Mouse (Mus musculus) MEL (cell line): Measurements from ENCODE around the gene Gm26938. TPM values are rescaled to one million over a fixed set of nuclear protein-coding genes. Genes with fewer than 3 reads are reported as not detected.

Experiments
- DNase-seq: peaks from one replicate; pipeline ENCODE4 v3.0.0; 2011; ENCODE audit warnings: low read depth, low spot score
- H3K27ac ChIP-seq: 2 replicates; pipeline ENCODE4 v1.5.1; 2012; ENCODE audit warnings: low read depth, mild to moderate bottlenecking, control low read depth, low read length, moderate library complexity; ENCODE audit not compliant: control insufficient read depth
- H3K27me3 ChIP-seq, 2 experiments: fragments of 150-350 bp in 1 of 2; sonication (generic) in 1 of 2; 2 replicates each; pipeline ENCODE4 v1.6.1; 2012; ENCODE audit warnings: low read length in 2 of 2, mild to moderate bottlenecking in 2 of 2, improper control_type of control experiment in 1 of 2, moderate library complexity in 1 of 2; ENCODE audit not compliant: insufficient read depth in 2 of 2, control insufficient read depth in 1 of 2
- H3K36me3 ChIP-seq, 2 experiments: 2 replicates each; pipeline ENCODE4 v1.6.1; 2012 to 2014; ENCODE audit warnings: low read length in 2 of 2, improper control_type of control experiment in 1 of 2, inconsistent platforms in 1 of 2, mild to moderate bottlenecking in 1 of 2; ENCODE audit not compliant: insufficient read depth in 2 of 2, control insufficient read depth in 1 of 2
- H3K4me1 ChIP-seq, 2 experiments: fragments of 150-350 bp in 1 of 2; sonication (generic) in 1 of 2; 2 replicates each; pipeline ENCODE4 v1.6.1; 2012; ENCODE audit warnings: low read length in 2 of 2, improper control_type of control experiment in 1 of 2, mild to moderate bottlenecking in 1 of 2; ENCODE audit not compliant: insufficient read depth in 2 of 2, control insufficient read depth in 1 of 2
- H3K4me3 ChIP-seq, 2 experiments: fragments of 150-350 bp in 1 of 2; sonication (generic) in 1 of 2; 2 replicates each; pipeline ENCODE4 v1.5.1; 2012; ENCODE audit warnings: low read depth in 2 of 2, low read length in 2 of 2, mild to moderate bottlenecking in 2 of 2, moderate library complexity in 2 of 2, control low read depth in 1 of 2, improper control_type of control experiment in 1 of 2; ENCODE audit not compliant: control insufficient read depth in 1 of 2, insufficient read depth in 1 of 2
- H3K79me2 ChIP-seq: 2 replicates; pipeline ENCODE4 v1.6.1; 2012; ENCODE audit warnings: mild to moderate bottlenecking, low read length, moderate library complexity; ENCODE audit not compliant: control insufficient read depth, poor library complexity, insufficient read depth
- H3K9ac ChIP-seq: 2 replicates; pipeline ENCODE4 v1.6.1; 2012; ENCODE audit warnings: low read depth, mild to moderate bottlenecking, control low read depth, low read length, moderate library complexity; ENCODE audit not compliant: control insufficient read depth, poor library complexity, severe bottlenecking
- H3K9me3 ChIP-seq: fragments of 150-350 bp; sonication (generic); replicated peaks from 2 replicates; pipeline ENCODE4 v1.6.1; 2012; ENCODE audit warnings: mild to moderate bottlenecking, low read length, improper control_type of control experiment, moderate library complexity; ENCODE audit not compliant: insufficient read depth
- BHLHE40 ChIP-seq: IDR thresholded peaks from 2 replicates; pipeline ENCODE4 v1.6.1; 2012; ENCODE audit warnings: low read depth, mild to moderate bottlenecking, inconsistent platforms, low read length, improper control_type of control experiment, borderline replicate concordance
- CHD2 ChIP-seq: IDR thresholded peaks from 2 replicates; pipeline ENCODE4 v1.6.1; 2011; ENCODE audit warnings: low read length, improper control_type of control experiment
- ELF1 ChIP-seq: IDR thresholded peaks from 2 replicates; pipeline ENCODE4 v1.6.1; 2014; ENCODE audit warnings: low read depth, mild to moderate bottlenecking, inconsistent platforms, low read length, improper control_type of control experiment, moderate library complexity
- EP300 ChIP-seq, 2 experiments: IDR thresholded peaks; 2 replicates each; pipeline ENCODE4 v1.6.1; 2011; ENCODE audit warnings: improper control_type of control experiment in 2 of 2, low read length in 2 of 2, low read depth in 1 of 2, mild to moderate bottlenecking in 1 of 2
- ETS1 ChIP-seq: IDR thresholded peaks from 2 replicates; pipeline ENCODE4 v1.6.1; 2012; ENCODE audit warnings: low read depth, mild to moderate bottlenecking, inconsistent platforms, low read length, improper control_type of control experiment, moderate library complexity
- GABPA ChIP-seq: IDR thresholded peaks from 2 replicates; pipeline ENCODE4 v1.6.1; 2012; ENCODE audit warnings: low read depth, mild to moderate bottlenecking, inconsistent platforms, low read length, improper control_type of control experiment, moderate library complexity
- GATA1 ChIP-seq: IDR thresholded peaks from 2 replicates; pipeline ENCODE4 v1.6.1; 2011; ENCODE audit warnings: low read depth, low read length, improper control_type of control experiment
- HCFC1 ChIP-seq: IDR thresholded peaks from 2 replicates; pipeline ENCODE4 v1.6.1; 2012; ENCODE audit warnings: low read depth, mild to moderate bottlenecking, inconsistent platforms, low read length, improper control_type of control experiment, moderate library complexity
- KAT2A ChIP-seq: conservative IDR thresholded peaks from 2 replicates; pipeline ENCODE4 v1.6.1; 2012; ENCODE audit warnings: low read depth, low read length, improper control_type of control experiment, inconsistent platforms
- MAX ChIP-seq: IDR thresholded peaks from 2 replicates; pipeline ENCODE4 v1.6.1; 2011; ENCODE audit warnings: low read length, improper control_type of control experiment
- MXI1 ChIP-seq: IDR thresholded peaks from 2 replicates; pipeline ENCODE4 v1.6.1; 2011; ENCODE audit warnings: mild to moderate bottlenecking, low read depth, low read length, improper control_type of control experiment
- MYB ChIP-seq: IDR thresholded peaks from 2 replicates; pipeline ENCODE4 v1.6.1; 2011; ENCODE audit warnings: mild to moderate bottlenecking, low read depth, low read length, improper control_type of control experiment
- MYC ChIP-seq: IDR thresholded peaks from 2 replicates; pipeline ENCODE4 v1.6.1; 2011; ENCODE audit warnings: low read depth, mild to moderate bottlenecking, low read length, improper control_type of control experiment, moderate library complexity
- NELFE ChIP-seq: IDR thresholded peaks from 2 replicates; pipeline ENCODE4 v1.6.1; 2011; ENCODE audit warnings: low read depth, low read length, improper control_type of control experiment
- NRF1 ChIP-seq: IDR thresholded peaks from 2 replicates; pipeline ENCODE4 v1.6.1; 2014; ENCODE audit warnings: low read depth, mild to moderate bottlenecking, inconsistent platforms, low read length, improper control_type of control experiment, moderate library complexity; ENCODE audit not compliant: poor library complexity, insufficient read depth, severe bottlenecking
- SMC3 ChIP-seq: IDR thresholded peaks from 2 replicates; pipeline ENCODE4 v1.6.1; 2011; ENCODE audit warnings: low read depth, low read length, improper control_type of control experiment
- TBP ChIP-seq: IDR thresholded peaks from 2 replicates; pipeline ENCODE4 v1.8.0; 2011; ENCODE audit warnings: low read depth, low read length, improper control_type of control experiment
- TCF12 ChIP-seq: IDR thresholded peaks from 2 replicates; pipeline ENCODE4 v1.6.1; 2014; ENCODE audit warnings: low read depth, mild to moderate bottlenecking, inconsistent platforms, low read length, improper control_type of control experiment, moderate library complexity
- UBTF ChIP-seq: IDR thresholded peaks from 2 replicates; pipeline ENCODE4 v1.6.1; 2012; ENCODE audit warnings: low read depth, mild to moderate bottlenecking, inconsistent platforms, low read length, improper control_type of control experiment, moderate library complexity, borderline replicate concordance; ENCODE audit not compliant: insufficient read depth
- USF2 ChIP-seq, 2 experiments: IDR thresholded peaks; 2 replicates each; pipeline ENCODE4 v1.6.1; 2011 to 2012; ENCODE audit warnings: improper control_type of control experiment in 2 of 2, low read length in 2 of 2, borderline replicate concordance in 1 of 2, inconsistent platforms in 1 of 2, low read depth in 1 of 2, mild to moderate bottlenecking in 1 of 2; ENCODE audit not compliant: insufficient read depth in 1 of 2
- ZC3H11A ChIP-seq: IDR thresholded peaks from 2 replicates; pipeline ENCODE4 v1.6.1; 2012; ENCODE audit warnings: low read depth, mild to moderate bottlenecking, inconsistent platforms, low read length, improper control_type of control experiment
- ZKSCAN1 ChIP-seq: IDR thresholded peaks from 2 replicates; pipeline ENCODE4 v1.6.1; 2012; ENCODE audit warnings: low read depth, mild to moderate bottlenecking, inconsistent platforms, low read length, improper control_type of control experiment, moderate library complexity
- ZMIZ1 ChIP-seq: IDR thresholded peaks from 2 replicates; pipeline ENCODE4 v1.6.1; 2012; ENCODE audit warnings: low read depth, mild to moderate bottlenecking, inconsistent platforms, low read length, improper control_type of control experiment, moderate library complexity
- ZNF384 ChIP-seq: IDR thresholded peaks from 2 replicates; pipeline ENCODE4 v1.6.1; 2012; ENCODE audit warnings: low read depth, mild to moderate bottlenecking, inconsistent platforms, low read length, improper control_type of control experiment
- polyA plus RNA-seq, 2 experiments: library from polyadenylated mRNA; stranded (reverse) in 1 of 2; unstranded in 1 of 2; fragments of >175 nt in 1 of 2; fragments of >200 nt in 1 of 2; gene quantifications; 2 replicates each; pipeline versions ENCODE4 v1.2.1 to v1.2.4; 2012; ENCODE audit warnings: low replicate concordance in 2 of 2, low read depth in 1 of 2; ENCODE audit not compliant: insufficient read length in 2 of 2, insufficient read depth in 1 of 2, missing spikeins in 1 of 2
- total RNA-seq: library from RNA; depleted of rRNA; stranded (reverse); fragments of 300-350 nt; gene quantifications from 2 replicates; pipeline ENCODE4 v1.2.3, GENCODE M21; 2012

Gene Gm26938
- total and polyA plus RNA-seq, 3 experiments, result 0.11 TPM; not detected in 2

DNA sequence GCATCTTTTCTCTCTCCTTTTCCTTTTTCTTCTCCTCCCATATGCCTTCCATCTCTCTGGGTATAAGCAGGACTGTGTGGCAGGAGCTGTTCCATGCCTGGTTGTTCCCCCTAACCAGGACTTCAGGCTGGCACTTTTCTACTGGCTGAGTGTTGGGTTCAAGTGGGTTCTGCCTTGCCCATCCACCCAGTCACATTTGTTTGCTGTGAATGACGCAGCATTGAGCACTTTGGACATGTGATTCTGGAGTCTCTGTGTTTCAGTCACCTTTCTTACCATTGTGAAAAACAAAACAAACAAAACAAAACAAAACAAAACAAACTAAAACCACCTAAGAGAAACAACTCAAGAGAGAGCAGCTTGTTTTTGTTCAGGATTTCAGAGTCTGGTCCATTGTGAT is 45.3 kb upstream of the Gm26938 start:
- Histone ChIP-seq H3K27ac (no peak overlapping the region), H3K4me3 (no peak overlapping the region), H3K79me2 (no peaks in the 10 kb centered on the region), H3K9ac (no peak overlapping the region), H3K4me1 (no peaks in the 10 kb centered on the region), H3K9me3 (no peaks in the 10 kb centered on the region), H3K27me3 (peaks cover 0 to 2% of the 10 kb centered on the region in 2 experiments; a peak in 1 of 4 replicates), H3K36me3 (no peaks in the 10 kb centered on the region)
- no peak for DNase-seq
- TF ChIP-seq HCFC1 (no peak), MAX (no peak), TCF12 (no peak), USF2 (IDR thresholded peaks at IDR 0.05; ENCODE audit: borderline replicate concordance in 1 of 2, insufficient read depth in 1 of 2, low read depth in 1 of 2, low read length in 2 of 2) (no peak), CHD2 (no peak), MYC (no peak), SMC3 (no peak), UBTF (no peak), ZKSCAN1 (no peak), EP300 (IDR thresholded peaks at IDR 0.05; ENCODE audit: low read depth in 1 of 2, low read length in 2 of 2) (no peak), KAT2A (no peak), TBP (no peak)

DNA sequence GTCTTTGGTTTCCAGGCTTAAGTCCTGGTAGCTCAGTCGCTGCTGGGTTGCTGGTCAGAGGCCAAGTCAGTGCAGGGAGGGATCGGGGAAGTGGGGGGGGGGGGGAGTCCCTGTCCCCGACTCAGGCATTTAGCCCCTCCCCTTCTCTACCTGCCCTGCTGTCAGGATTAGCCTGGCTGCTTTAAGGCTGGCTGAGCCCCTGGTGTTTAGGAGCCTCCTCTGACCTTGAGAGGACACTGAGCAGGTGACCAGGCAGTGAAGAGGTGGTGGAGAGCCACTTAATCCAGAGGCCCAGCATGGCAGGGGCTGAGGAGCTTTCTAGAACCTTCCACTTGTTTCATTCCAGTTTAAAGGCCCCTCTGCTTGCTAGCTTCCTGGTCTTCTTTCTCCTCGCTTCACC is 44.7 kb upstream of the Gm26938 start:
- Histone ChIP-seq H3K79me2 (no peaks in the 10 kb centered on the region), H3K4me3 (no peak overlapping the region), H3K27me3 (peaks cover 0 to 2% of the 10 kb centered on the region in 2 experiments; a peak in 1 of 4 replicates), H3K4me1 (no peaks in the 10 kb centered on the region), H3K36me3 (no peaks in the 10 kb centered on the region), H3K9me3 (no peaks in the 10 kb centered on the region), H3K27ac (no peak overlapping the region), H3K9ac (no peak overlapping the region)
- no peak for TF ChIP-seq MYB
- TF ChIP-seq ETS1, result no peak
- no peak for TF ChIP-seq ZMIZ1
- TF ChIP-seq HCFC1, result no peak
- TF ChIP-seq BHLHE40, result no peak
- TF ChIP-seq TCF12, result no peak
- no peak for TF ChIP-seq UBTF
- no peak for TF ChIP-seq ELF1
- TF ChIP-seq MXI1, result no peak
- TF ChIP-seq GABPA, result no peak
- no peak for TF ChIP-seq ZNF384
- TF ChIP-seq CHD2, result no peak
- no peak for TF ChIP-seq GATA1
- TF ChIP-seq ZKSCAN1, result no peak
- no peak for TF ChIP-seq NELFE
- TF ChIP-seq ZC3H11A, result no peak
- no peak for TF ChIP-seq NRF1
- TF ChIP-seq USF2 (IDR thresholded peaks at IDR 0.05; ENCODE audit: borderline replicate concordance in 1 of 2, insufficient read depth in 1 of 2, low read depth in 1 of 2, low read length in 2 of 2), result no peak
- DNase-seq, result no peak
